Mouse (Mus musculus) stomach, postnatal 0 days (tissue): Measurements from ENCODE around the gene Gm9733. TPM values are rescaled to one million over a fixed set of nuclear protein-coding genes. Genes with fewer than 3 reads are reported as not detected.
A peak's percentile ranks its signal among the peaks of the same experiment; 100 is the strongest.

ENCODE experiments used
- ATAC-seq: fragments of 200-750 bp; cut with Nextera tagmentation; 2 replicates; pipeline ENCODE4 v1.8.0; 2017; ENCODE audit not compliant: low FRiP score, low TSS enrichment
- DNase-seq: peaks from one replicate; pipeline ENCODE4 v3.0.0-alpha.2; 2016; ENCODE audit warnings: low spot score
- H3K27ac ChIP-seq: fragments of 300-500 bp; sonication (generic); replicated peaks from 2 replicates; pipeline ENCODE4 v1.5.1; 2014; ENCODE audit warnings: mild to moderate bottlenecking, control low read depth
- H3K27me3 ChIP-seq: fragments of 300-500 bp; sonication (generic); 2 replicates; pipeline ENCODE4 v1.6.1; 2014; ENCODE audit warnings: low read length; ENCODE audit not compliant: control insufficient read depth, insufficient read depth
- H3K36me3 ChIP-seq: fragments of 300-500 bp; sonication (generic); 2 replicates; pipeline ENCODE4 v1.6.1; 2014; ENCODE audit warnings: low read length, mixed read lengths; ENCODE audit not compliant: control insufficient read depth, insufficient read depth
- H3K4me1 ChIP-seq: fragments of 300-500 bp; sonication (generic); replicated peaks from 2 replicates; pipeline ENCODE4 v1.6.1; 2014; ENCODE audit warnings: antibody characterized with exemption; ENCODE audit not compliant: control insufficient read depth, insufficient read depth
- H3K4me2 ChIP-seq: fragments of 300-500 bp; sonication (generic); replicated peaks from 2 replicates; pipeline ENCODE4 v1.6.1; 2014; ENCODE audit warnings: low read depth, mild to moderate bottlenecking, control low read depth, moderate library complexity
- H3K4me3 ChIP-seq: fragments of 300-500 bp; sonication (generic); 2 replicates; pipeline ENCODE4 v1.5.1; 2014; ENCODE audit warnings: low read depth, low read length, control low read depth
- H3K9ac ChIP-seq: fragments of 300-500 bp; sonication (generic); 2 replicates; pipeline ENCODE4 v1.6.1; 2014; ENCODE audit warnings: mild to moderate bottlenecking, low read length, control low read depth, mixed read lengths
- H3K9me3 ChIP-seq: fragments of 300-500 bp; sonication (generic); 2 replicates; pipeline ENCODE4 v1.6.1; 2016; ENCODE audit warnings: low read length; ENCODE audit not compliant: control insufficient read depth
- CTCF ChIP-seq: IDR thresholded peaks from 2 replicates; pipeline ENCODE4 v1.5.1; 2016; ENCODE audit warnings: antibody characterized with exemption, low read depth, mild to moderate bottlenecking, moderate library complexity
- EP300 ChIP-seq: optimal IDR thresholded peaks from 2 replicates; pipeline ENCODE3; 2016; ENCODE audit warnings: antibody characterized with exemption
- WGBS: fragments of 180-500 bp; shearing (Covaris S2); extraction: QIAGEN DNeasy Blood & Tissue Kit; methylation state at CpG from one replicate; pipeline ENCODE4 v1.1.7; 2014; 5-methylcytosine and 5-hydroxymethylcytosine counted together
- polyA plus RNA-seq: library from polyadenylated mRNA; unstranded; fragments of >200 nt; fragmentation: Nextera tagmentation; extraction: Ambion mirVana; gene quantifications from 2 replicates; pipeline ENCODE4 v1.2.1, GENCODE M21; 2015

Gene Gm9733
- polyA plus RNA-seq, 1 experiment from 2014 or later = not detected

DNA sequence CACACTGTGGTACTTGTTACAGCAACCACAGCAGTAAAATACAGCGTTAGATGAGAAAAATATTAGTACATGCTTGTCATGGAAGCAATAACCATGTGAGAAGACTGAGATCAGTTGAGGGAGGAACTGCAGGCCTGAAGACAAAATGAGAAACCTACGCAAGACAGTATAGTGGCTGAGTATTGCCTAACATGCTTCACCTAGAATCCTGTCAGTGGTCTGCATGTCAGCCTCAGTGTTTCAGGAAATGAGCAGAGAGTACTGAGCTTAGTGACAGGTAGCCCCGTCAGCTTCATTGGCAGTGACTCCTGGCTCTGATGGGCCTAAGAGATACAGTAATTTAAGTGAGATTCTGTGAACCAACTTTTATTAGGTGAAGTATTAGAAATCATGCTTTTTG is 557 bp downstream of the Gm9733 start:
- 68% methylated on average over 3 of the region's 3 CpGs for WGBS
- Histone ChIP-seq H3K36me3 (no peaks in the 10 kb centered on the region), H3K27ac (no peak overlapping the region), H3K4me1 (no peaks in the 10 kb centered on the region), H3K4me3 (no peak overlapping the region), H3K4me2 (no peak overlapping the region), H3K9me3 (no peaks in the 10 kb centered on the region), H3K27me3 (no peaks in the 10 kb centered on the region), H3K9ac (no peak overlapping the region)
- DNase-seq (no peak), ATAC-seq (no peak)
- TF ChIP-seq CTCF (no peak), EP300 (no peak)

DNA sequence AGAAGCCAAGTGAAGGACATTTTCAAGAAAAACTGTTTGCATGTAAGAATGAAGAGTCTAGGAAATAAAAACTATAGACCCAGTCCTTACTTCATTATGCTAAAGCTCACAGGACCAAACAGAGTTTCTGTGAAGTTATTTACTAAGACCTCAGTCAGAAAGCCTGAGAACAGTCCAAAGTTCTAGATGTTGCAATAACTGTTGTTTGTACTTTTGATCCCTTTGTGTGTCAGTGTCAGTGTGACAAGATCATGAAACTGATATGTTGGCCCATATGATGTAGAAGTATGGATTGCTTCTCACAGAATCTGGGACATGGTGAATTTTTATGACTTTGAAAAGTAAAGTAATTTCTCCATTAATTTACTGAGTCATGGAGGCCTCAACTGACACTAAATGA is 2.6 kb downstream of the Gm9733 start:
- Histone ChIP-seq H3K4me3 (no peak overlapping the region), H3K4me2 (no peak overlapping the region), H3K27me3 (no peaks in the 10 kb centered on the region), H3K36me3 (no peaks in the 10 kb centered on the region), H3K4me1 (no peaks in the 10 kb centered on the region), H3K9me3 (no peaks in the 10 kb centered on the region), H3K27ac (no peak overlapping the region), H3K9ac (no peak overlapping the region)
- ATAC-seq = no peak
- DNase-seq = no peak
- TF ChIP-seq EP300 (no peak), CTCF (no peak)

DNA sequence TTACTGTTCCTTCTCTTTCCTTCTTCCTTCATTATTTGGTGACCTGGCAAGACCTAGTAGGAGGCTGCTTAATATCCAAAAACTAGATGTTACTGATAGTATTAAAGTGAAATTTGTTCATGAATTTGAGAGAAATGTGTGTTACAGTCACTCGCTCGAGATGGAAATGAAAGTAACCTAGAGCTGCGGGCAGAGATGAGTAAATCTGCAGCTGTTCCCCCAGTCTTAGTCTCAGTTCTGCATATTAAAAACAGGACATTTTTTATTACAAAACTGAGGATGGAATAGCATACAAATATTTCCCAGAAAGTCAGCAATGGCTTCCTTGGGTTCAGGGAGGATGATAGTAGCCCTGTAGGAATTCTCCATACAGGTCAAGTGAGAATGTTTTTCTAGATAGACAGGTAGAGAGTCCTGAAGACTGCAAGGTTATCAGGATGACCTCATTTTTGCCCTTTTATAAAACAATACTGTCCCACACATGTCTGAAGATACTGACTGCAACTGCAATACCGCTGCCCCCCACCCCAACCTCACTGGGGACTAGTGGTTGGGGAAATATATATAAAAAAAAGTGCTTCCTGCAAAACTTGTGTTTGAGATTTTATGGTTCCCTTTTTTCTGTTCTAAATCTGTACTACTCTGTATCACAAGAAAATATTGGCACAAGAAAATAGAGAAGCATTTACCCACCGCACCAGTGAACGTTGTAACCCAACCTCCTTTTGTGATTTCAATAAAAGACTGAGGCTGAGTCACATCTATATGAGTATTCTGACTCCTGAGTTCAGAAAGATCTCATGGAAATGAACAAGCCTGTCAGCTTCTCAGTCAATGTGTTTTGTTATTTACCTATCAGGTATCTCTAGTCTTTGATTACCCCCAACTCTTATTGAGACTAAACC is 47.4 kb downstream of the Gm9733 start:
- Histone ChIP-seq H3K4me2 (no peak overlapping the region), H3K27ac (no peak overlapping the region), H3K9ac (no peak overlapping the region), H3K9me3 (no peaks in the 10 kb centered on the region), H3K4me3 (no peak overlapping the region), H3K27me3 (no peaks in the 10 kb centered on the region), H3K4me1 (no peaks in the 10 kb centered on the region), H3K36me3 (no peaks in the 10 kb centered on the region)
- DNase-seq (no peak), ATAC-seq (no peak)
- 77% methylated on average over 6 of the region's 6 CpGs for WGBS
- no peak for TF ChIP-seq EP300
- no peak for TF ChIP-seq CTCF

DNA sequence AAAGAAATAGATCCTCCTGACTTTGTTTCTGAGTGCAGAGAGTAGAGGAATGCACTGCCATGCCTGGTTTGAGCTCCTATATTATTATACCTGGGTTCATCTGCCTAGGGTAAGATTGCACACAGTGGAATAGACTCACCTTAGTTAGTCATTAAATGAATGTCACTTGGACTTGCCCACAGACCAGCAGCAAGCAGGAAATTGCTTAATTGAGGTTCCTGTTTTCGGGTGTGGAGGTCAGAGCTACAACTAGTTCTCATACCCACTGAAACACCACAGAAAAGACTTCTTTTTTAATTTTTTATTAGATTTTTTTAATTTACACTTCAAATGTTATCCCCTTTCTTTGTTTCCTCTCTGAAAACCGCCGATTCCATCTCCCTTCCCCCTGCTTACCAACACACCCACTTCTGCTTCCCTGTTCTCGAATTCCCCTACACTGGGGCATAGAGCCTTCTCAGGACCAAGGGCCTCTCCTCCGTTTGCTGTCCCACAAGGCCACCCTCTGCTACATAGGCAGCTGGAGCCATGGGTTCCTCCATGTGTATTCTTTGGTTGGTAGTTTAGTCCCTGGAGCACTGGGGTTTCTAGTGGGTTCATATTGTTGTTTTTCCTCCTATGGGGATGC is 56.1 kb downstream of the Gm9733 start:
- H3K4me2 ChIP-seq = no peak overlapping the region
- H3K27me3 ChIP-seq = no peaks in the 10 kb centered on the region
- ATAC-seq = no peak
- H3K9me3 ChIP-seq = no peaks in the 10 kb centered on the region
- TF ChIP-seq CTCF (no peak), EP300 (no peak)
- no peak for DNase-seq
- 65% methylated on average over 5 of the region's 5 CpGs for WGBS
- H3K4me1 ChIP-seq = no peaks in the 10 kb centered on the region
- no peak overlapping the region for H3K9ac ChIP-seq
- H3K27ac ChIP-seq = no peak overlapping the region
- H3K4me3 ChIP-seq = no peak overlapping the region
- H3K36me3 ChIP-seq = no peaks in the 10 kb centered on the region

DNA sequence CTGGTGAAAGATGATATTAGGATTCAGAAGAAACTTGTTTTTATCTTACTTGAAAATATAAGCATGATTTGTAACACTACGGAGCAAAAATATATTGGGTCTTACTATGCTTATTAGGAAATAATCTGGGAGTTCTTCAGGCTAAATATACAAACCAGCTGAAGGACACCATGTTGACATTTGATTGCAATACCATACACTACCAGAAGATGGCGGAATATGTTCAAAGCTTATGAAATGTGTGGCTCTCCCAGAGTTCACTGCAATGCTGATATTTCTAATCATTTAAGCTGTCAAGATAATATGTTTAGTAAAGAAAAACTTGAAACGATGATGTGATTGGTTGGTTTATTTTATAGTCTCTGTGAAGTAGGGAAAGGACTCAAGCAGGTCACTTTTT is 67.7 kb downstream of the Gm9733 start:
- Histone ChIP-seq H3K4me1 (no peaks in the 10 kb centered on the region), H3K9me3 (no peaks in the 10 kb centered on the region), H3K36me3 (no peaks in the 10 kb centered on the region), H3K27ac (no peak overlapping the region), H3K9ac (no peak overlapping the region), H3K27me3 (no peaks in the 10 kb centered on the region), H3K4me3 (no peak overlapping the region), H3K4me2 (no peak overlapping the region)
- ATAC-seq = no peak
- 10% methylated on average over 3 of the region's 3 CpGs for WGBS
- DNase-seq = no peak
- TF ChIP-seq CTCF (peak; percentile 79), EP300 (no peak)

DNA sequence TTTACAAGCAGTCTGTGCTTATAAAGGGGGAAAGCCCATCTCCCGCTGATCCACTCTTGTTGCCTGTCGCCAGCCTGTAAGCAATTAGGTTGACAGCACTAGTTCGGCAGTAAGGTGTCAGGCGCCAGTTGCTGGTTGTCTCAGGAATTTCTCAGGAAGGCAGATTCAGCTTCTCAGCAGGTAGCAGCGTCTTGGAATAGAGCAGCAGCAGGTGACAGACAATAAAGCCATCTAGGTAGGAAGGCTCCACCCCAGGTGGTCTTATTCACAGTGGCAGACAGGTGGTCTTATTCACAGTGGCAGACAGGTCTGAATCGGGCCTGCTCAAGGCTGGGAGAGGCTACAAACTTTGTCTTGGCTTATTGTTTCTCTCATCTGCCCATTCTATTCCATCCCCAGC is 76.4 kb downstream of the Gm9733 start:
- no peak for TF ChIP-seq EP300
- no peak for TF ChIP-seq CTCF
- 73% methylated on average over 6 of the region's 6 CpGs for WGBS
- H3K4me3 ChIP-seq = no peak overlapping the region
- ATAC-seq (no peak), DNase-seq (no peak)
- no peak overlapping the region for H3K9ac ChIP-seq
- H3K27ac ChIP-seq = no peak overlapping the region
- H3K4me1 ChIP-seq = no peaks in the 10 kb centered on the region
- no peak overlapping the region for H3K4me2 ChIP-seq
- H3K27me3 ChIP-seq = no peaks in the 10 kb centered on the region
- H3K9me3 ChIP-seq = no peaks in the 10 kb centered on the region
- no peaks in the 10 kb centered on the region for H3K36me3 ChIP-seq

Other genes starting within 250 kb of the Gm9733 start
- gene Sirpb1a, start 94.2 kb upstream of the Gm9733 start, polyA plus RNA-seq = 0.10 TPM in 1 of 2 replicates, not detected in the other
- 0.18 and 0.19 TPM in 2 replicates for gene Sirpb1b, start 242.8 kb upstream of the Gm9733 start, polyA plus RNA-seq